Mouse (Mus musculus): Measurements from ENCODE around the gene Iyd.
"Not testable (repeated sequence)": the region's sequence is repeated elsewhere in the genome, so short reads cannot be mapped to it uniquely, and the experiment has no call there.

Gene Iyd

DNA sequence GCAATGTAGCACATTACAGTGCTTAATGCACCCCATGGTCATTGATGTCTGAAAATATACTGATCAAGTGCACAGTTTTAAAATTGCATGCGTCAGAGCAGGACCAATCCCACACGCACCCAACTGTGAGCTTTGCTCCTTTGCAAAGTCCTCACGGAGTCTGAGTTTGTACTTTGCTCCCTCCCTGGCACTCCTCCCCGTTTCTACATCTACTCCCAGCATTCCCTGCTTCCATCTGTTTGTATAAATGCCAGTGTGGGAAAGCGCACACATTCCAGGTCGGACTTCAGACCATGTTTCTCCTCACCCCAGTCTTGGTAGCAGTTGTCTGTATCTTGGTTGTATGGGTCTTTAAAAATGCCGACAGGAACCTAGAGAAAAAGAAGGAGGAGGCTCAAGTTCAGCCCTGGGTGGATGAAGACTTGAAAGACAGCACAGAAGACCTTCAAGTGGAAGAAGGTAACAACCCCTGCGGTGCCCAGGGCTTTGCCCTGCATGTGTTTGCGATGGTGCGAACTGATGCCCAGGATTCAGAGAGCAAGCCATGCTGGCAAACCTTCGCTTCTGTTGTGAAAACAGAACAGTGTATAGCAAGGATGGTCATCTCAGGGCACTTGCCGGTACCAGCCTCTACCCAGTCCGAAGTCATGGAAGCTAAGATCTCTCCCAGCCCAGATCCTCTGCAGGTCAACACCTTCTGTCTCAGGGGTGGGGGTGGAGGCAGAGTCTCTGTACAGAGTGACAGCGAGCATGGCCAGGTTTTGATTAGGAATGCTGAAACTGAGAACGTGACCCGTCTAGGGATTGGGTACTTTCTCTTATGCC lies at the start of gene Iyd:
Gene Iyd, plus strand, starts transcription at position 238 of the 825 bp plus-strand sequence.
- no peak for DNase-seq

DNA sequence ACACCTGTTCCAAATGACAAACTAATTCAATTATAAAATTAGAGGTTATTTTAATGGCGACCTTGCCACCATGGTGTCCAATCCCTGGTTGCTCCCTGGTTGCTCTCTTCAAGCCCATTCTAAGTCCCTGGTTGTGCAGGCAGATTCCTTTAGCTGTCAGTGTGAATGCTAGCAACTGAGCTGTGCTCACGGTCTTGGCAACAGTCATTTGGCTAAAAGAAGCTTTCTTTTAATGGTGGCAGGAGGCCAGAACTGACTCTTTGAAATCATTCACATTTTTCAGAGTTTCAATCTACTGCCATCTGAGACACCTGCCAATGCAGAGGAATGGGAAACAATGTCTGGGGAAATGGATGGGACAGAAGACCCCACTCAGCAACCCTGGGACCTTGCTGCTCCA lies 43.2 kb upstream of the Iyd start:
- no peak for DNase-seq

DNA sequence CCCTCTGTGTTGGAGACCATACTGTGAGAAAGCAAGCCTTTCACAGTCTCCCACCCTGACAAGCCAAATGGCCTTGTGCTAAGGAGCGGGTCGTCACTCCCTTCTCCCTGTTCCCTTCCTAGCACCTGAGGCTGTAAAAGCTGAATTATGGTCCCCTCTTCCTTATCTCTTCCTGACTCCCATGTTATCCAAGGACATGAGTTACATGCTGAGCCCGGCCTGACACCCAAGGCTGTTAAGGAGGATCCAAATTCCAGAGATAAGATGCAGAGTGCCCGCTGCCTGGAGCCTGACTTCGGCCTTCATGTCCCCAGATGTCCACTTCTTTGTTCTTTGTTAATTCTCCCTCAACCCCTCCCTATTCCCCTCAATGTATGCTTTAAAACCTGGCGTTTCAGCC lies 39.2 kb upstream of the Iyd start:
- not testable (repeated sequence) for DNase-seq

DNA sequence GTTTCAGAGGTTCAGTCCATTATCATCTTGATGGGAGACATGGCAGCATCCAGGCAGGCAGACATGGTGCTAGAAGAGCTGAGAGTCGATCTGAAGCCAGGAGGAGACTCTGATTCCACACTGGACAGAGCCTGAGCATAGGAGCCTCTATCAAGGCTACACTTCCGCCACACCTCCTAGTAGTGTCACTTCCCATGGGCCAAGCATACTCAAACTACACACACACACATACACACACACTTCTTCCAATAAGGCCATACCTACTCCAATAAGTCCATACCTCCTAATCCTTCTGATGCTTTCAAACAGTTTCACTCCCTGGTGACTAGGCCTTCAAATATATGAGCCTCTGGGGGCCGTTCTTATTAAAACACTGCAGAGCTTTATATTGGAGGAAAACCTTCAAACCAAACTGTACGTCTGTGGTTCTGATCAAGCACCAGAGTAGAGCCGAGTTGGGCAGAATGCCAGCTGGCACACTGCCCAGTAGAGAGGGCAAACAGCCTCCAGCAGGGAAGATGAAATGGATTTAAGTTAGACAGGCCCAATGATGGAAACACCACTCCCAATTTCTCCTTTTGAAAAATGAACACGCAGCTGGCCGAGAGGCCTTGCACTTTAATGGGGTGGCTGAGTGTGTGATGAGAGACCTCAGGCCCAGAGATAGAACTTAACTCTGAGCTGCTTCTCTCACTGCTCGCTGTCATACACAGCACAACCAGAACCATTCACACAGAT lies 32.4 kb upstream of the Iyd start:
- DNase-seq: peak; percentile 35

DNA sequence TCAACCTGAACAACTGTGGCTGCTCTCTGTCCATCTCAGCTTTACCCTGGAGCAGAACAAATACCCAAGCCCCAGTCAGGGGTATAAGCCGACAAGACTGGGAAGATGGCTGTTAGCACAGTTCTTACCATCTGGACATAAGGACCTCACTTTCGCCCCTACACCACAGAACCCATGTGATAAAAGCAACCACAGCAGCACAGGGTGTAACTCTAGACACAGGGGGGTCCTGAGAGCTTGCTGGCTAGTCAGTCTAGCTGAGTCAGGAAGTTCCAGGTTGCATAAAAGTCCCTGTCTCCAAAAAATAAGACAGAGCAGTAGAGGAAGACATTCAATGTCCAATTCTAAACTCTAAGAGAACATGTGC lies 31.8 kb upstream of the Iyd start:
- DNase-seq: no peak

DNA sequence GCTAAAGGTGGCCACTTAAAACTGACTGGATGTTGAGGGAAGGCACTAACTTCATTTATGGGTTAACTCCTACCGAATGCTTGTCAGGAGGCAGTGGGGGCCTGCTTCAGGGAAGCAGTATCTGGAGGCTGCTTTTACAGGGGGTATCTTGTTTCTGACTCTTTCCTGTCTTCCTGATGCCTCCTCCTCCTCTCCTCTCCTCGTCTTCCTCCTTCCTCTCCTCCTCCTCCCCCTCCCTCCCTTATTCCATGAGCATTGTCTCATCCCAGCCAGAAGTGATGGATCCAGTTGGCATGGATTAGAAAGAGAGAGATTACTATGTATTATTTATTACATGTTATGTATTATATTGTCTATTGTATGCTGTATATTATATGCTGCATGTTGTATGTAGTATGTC lies 31.3 kb upstream of the Iyd start:
- no peak for DNase-seq

DNA sequence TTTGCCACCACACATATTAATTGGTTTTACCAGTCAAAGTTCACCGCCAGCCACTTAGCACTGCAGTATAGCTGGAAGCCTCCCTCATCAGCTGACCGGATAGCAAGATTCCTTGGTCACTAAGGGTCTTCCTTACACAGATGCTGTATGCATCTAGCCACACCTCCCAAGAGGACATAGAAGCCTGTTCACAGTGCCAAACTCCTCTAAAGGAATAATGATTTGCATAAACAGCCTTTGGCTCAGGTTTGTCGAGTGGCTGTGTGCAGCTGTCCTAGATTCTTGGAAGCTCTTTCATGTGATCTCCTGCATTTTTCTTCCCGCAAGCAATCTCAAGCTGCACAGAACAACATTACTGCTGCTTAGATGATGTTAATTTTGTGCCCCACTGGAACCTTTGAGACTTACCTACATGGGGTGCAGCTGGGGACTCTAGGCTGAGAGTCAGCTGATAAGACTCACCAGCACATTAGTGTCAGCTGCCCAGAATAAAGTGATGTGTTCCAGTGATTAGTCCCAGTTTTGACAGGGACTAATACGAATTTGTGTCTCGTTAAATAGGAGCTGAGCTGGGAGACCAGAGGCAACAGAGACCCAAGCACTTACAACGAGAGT lies 30.3 kb upstream of the Iyd start:
- DNase-seq: no peak

DNA sequence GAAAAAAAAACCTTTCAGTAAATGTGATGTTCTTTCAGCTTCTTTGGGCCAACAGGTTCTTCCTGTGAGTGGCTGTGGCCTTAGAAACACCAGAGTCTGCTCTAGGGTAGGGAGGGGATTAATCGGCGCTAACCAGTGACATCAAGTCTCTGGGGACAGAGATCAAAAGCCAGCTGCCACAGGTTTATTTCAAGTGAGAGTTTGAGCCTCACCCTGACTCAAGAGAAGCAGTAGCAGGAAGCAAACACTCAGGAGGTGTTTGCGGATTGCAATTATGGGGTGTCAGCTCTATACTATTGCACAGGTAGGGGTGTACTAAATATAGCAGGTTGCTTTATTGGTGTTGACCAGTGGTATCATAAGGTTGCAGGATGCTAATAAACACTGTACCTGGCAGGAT lies 29.6 kb upstream of the Iyd start:
- DNase-seq: no peak

DNA sequence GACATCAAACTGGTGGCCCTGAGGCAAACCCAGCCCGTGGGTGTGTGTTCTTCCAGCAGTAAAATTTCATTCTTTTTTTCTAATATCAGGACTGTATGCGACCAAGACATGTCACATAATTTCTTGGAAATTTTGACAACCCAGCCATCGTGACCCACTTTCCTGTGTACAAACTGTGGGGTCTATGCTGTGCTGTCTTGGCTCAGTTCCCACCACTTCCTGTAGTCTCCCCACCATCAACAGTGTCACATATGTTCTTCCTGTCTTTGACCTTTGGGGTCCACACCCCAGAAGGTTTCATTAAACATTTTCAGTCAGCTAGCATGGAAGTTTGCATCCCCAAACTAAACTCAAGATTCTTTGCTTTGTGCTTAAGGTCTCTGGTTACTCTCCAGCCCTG lies 28.6 kb upstream of the Iyd start:
- no peak for DNase-seq

DNA sequence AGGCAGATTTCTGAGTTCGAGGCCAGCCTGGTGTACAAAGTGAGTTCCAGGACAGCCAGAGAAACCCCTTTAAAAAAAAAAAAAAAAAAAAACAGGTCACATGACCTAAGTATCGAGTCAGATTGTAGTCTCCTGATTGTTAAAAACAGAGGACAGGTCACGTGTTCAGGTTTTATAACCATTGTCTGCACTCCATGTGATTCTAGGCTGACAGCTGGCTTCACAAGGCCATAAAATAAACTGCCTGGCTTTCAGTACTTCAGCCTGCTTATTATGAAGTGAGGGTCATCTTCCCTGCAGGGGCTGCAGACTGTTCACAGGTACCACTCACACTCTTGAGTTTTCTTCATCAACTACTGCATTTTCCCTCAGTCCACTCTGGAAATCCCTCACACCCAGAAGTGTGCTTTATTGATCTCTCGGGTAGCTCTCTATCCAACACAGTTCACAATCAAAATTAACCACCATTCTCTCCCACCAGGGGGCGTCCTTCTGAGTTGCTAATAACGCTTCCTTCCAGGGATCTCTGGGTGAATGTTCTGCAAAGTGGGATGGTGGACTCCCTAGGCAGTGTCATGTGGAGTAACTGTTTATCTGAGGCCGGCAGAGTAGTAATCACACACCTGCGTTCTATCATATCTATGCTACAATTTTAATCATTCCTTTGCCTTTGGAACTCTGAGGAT lies 27.3 kb upstream of the Iyd start:
- DNase-seq: no peak

DNA sequence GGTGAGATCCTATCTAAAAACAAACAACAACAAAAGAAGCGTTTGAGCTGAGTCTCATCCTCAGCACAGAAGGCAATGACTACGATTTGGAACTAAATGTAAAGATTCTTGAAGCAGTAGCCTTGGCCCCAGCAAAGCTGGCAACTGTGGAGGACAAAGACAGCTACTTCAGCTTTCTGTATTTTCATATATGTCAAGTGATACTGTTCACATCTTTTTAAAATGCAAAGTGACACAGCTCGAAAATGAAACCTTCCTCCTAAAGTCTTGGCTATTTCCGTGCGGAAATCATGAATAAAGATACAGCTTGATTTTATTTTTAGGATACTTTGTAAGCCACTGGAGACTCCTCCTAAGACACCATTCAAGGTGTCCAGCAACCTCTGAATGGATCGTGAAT lies 26.1 kb upstream of the Iyd start:
- DNase-seq: no peak

DNA sequence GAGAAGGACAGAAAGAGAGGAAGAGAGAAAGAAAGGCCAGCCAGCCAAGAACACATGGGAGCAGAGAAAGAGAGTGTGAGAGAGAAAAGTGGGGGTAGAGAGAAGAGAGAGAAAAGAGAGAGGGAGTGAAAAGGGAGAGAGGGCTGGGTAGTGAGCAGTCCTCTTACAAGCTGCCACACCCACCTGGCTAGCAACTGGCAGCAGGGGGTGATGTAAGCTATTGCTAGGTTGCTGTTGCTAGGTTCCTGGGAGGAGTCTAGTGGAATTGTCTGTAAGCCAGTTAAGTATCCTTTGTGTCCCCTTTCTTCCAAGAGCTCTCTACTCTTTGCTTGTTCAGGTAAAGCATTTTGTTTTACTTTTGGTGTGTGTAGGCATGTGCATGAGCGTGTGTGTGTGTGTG lies 25.4 kb upstream of the Iyd start:
- peak; percentile 21 for DNase-seq

DNA sequence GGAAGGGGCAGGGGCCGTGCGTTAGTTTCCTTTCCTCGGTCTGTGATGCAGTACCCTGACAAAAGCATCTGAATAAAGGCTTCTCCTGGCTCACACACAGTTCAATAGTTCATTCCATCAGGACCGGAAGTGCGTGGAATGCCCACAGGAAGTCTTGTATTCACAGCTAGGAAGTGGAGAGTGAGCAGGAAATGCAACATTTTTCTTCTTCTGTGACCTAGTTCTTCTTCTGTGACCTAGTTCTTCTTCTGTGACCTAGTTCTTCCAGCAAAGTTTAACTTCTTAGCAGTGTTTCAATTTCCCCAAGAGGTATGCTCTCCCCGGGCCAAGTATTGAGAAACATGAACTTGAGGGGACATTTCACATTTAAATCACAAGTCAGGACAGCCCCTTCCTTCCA lies 23.6 kb upstream of the Iyd start:
- no peak for DNase-seq

DNA sequence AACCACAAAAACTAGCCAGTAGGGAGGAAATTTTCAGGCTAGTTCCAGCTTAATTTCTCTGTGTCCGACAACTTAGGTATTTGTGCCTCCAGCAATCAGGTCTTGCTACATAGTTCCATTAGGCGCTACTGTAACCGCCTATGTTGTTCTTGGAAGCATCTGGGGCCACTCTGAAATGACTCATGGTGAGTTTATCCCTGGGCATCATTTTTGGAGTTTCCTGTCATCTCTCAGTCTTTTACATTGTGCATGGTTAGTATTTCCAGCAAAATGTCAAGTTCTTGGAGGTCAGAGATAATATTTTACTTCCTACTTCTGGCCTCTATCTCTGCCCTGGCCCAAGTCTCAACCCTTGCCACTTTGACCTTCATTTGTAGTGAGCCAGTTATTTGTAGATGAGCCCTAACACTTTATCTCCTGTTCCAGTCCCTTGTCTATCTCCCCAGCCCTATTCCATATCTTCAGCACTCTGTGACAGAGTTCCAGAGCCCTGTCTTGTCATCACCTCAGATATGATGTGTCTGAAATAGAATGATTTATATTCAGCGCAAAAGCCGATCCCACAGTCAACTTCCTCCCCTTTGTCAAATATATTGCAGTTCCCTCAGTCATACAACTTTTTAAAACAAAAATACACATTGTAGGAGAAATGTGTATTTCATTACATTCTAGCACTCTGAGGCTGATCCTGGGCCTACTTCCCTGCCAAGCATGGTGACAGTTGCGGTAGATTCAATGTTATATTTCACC lies 16.8 kb upstream of the Iyd start:
- peak; percentile 50 for DNase-seq

DNA sequence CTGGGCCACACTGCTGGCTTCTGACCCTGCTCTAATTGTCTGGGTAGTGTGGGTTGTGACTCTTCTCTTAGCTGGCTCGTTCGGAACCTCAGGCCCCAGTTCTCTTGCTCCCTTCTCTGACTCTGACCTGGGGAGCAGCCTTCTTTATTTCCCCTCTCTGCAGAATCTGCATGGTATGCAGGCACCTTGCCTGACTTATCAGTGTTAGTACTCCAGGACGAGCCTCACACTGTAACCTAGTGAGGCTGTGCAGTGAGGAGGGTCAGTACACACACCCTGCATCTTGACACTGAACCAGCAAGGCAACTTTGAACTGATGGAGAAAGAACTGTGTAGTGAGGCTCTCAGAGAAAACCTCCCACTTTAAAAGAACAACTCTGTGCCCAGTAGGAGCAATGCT lies 15.5 kb upstream of the Iyd start:
- DNase-seq: no peak

DNA sequence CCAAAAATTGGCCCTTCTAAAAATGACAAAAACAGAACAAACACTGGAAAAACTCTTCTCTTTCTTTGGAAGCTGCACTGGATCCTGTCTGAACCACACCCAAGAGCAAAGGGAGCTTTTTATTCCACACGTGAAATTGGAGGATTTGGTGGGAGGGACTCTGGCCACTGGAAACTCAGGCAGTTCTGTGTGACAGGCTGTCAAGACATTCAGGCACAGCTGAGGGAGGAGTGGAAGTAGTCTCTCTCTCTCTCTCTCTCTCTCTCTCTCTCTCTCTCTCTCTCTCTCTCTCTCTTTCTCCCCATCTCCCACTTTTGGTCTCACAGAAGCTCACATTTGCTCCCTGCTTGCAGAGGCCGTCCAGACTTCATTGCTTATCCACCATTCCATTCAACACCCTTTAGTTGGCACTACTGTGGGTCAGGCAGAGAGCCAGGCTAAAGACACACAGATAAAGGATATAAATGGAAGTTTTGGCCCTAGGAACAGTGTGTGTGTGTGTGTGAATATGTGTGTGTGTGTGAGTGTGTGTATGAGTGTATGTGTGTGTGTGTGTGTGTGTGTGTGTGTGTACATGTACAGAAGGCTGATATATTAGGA lies 14.5 kb upstream of the Iyd start:
- no peak for DNase-seq

DNA sequence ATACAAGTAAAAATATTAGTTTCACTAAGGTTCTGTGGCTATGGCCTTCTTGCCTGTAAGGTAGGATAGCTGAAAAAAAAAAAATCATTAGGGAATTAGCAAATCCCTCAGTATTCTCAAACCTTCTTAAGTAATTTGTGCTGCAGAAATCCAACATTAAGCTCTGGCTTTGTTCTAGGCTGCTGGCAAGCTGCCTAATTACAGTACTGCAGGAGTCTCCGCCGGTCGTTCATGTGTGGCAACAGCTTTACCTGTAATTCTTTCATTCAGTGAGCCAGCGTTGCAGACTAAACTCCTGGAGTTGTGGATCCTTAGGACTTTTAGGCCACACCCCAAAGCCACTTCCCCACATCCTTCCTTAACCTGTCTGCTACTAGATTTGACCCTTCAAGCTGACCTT lies 10.2 kb upstream of the Iyd start:
- no peak for DNase-seq

DNA sequence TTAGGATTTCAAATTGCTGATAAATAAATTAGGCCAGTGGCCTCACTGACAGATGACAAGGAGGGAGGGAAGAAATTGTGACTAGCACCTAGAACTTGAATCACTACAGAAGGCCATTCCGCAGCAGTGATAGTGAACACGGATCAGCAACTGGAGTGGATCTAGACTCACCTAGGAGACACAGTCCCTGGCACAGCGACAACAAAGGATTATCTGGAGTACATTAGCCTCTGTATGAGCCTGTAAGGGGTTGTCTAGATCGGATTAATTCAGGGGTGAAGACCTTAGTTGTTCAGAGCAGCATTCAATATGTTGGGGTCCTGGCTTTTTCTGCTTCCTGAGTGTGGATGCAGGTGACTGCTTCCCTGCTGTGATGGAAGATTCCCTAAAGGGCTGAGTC lies 9.4 kb upstream of the Iyd start:
- DNase-seq: no peak

DNA sequence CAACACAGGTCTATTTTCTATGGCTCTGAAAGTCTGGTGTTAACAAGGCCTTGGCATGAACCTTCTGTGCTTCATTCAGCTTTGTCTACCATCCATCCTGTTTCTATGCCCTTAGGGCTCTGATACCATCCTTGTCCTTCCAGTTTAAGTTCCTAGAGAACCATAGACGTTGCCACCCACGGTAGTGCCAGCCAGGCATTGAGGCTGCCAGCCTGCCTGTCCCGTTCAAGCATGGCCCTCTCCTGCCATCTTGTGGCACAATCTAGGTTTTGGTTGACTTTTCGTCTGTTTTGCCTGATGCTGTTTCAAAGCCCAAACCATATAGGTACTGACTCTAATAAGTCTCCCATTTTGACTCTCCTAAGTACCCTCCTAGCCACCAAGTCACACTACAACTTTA lies 8.7 kb upstream of the Iyd start:
- peak; percentile 66 for DNase-seq

DNA sequence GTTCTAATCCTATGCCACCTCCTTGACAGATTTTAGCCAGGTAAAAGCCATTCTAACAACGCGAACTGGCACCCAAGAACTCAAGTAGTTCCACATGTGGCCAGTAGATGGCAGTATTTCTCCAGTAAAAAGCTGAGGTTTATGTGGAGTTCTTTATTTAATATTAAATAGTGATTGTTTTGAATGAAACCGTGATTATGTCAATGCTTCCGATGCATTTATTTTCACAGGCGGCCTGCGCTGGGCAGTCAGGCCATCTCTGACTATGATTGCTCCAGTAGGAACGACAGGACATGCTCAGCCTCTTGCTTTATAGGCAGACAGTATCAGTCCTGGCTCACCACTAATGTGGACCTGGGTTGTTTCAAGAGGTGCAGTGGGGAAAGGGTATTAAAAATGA lies 5.6 kb upstream of the Iyd start:
- no peak for DNase-seq

DNA sequence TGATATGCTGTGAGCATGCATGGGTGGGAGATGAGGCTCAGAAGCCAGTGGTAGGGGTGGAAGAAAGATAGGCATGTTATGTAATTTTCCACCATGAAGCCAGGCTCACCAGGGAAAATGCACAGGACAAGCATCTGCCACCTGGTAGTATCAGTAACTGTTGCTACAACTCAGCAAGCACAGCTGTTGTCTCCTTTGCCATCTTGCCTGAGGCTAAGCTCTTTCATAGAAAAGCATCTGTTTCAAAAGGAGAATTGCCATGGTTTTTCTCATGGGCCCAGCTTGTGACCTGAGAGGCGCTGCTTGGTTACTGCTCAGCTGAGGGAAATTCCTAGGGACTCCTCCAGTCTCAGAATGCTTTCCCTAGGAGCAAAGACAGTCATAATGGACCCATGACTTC lies 3.7 kb upstream of the Iyd start:
- no peak for DNase-seq

DNA sequence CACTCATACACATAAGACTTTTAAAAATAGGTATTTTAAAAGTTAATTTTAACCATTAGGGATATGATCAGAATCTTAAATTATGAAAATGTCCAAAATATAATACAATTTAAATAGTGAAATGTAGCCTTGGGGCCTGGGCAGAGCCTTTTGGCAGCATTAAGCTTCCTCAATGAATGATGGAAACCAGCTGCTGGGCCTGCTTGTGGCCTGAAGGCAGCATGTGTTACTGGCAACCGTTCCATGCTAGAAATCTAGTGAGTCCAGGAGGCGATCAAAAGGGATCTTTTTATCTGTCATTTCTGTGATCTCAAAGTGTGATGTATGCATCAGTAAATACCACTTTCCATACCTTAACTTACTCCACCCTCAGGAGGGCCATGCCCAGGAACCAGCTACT lies 9.3 kb downstream of the Iyd start:
- no peak for DNase-seq
